Mouse (Mus musculus) MEL (cell line): ENCODE results near the gene Gm37240. TPM values are rescaled to one million over a fixed set of nuclear protein-coding genes. Genes with fewer than 3 reads are reported as not detected.

ENCODE experiments used
- DNase-seq: peaks from one replicate; pipeline ENCODE4 v3.0.0; 2011; ENCODE audit warnings: low read depth, low spot score
- H3K27ac ChIP-seq: 2 replicates; pipeline ENCODE4 v1.5.1; 2012; ENCODE audit warnings: low read depth, mild to moderate bottlenecking, control low read depth, low read length, moderate library complexity; ENCODE audit not compliant: control insufficient read depth
- H3K27me3 ChIP-seq, 2 experiments: fragments of 150-350 bp in 1 of 2; sonication (generic) in 1 of 2; 2 replicates each; pipeline ENCODE4 v1.6.1; 2012; ENCODE audit warnings: low read length in 2 of 2, mild to moderate bottlenecking in 2 of 2, improper control_type of control experiment in 1 of 2, moderate library complexity in 1 of 2; ENCODE audit not compliant: insufficient read depth in 2 of 2, control insufficient read depth in 1 of 2
- H3K36me3 ChIP-seq, 2 experiments: 2 replicates each; pipeline ENCODE4 v1.6.1; 2012 to 2014; ENCODE audit warnings: low read length in 2 of 2, improper control_type of control experiment in 1 of 2, inconsistent platforms in 1 of 2, mild to moderate bottlenecking in 1 of 2; ENCODE audit not compliant: insufficient read depth in 2 of 2, control insufficient read depth in 1 of 2
- H3K4me1 ChIP-seq, 2 experiments: fragments of 150-350 bp in 1 of 2; sonication (generic) in 1 of 2; 2 replicates each; pipeline ENCODE4 v1.6.1; 2012; ENCODE audit warnings: low read length in 2 of 2, improper control_type of control experiment in 1 of 2, mild to moderate bottlenecking in 1 of 2; ENCODE audit not compliant: insufficient read depth in 2 of 2, control insufficient read depth in 1 of 2
- H3K4me3 ChIP-seq, 2 experiments: fragments of 150-350 bp in 1 of 2; sonication (generic) in 1 of 2; 2 replicates each; pipeline ENCODE4 v1.5.1; 2012; ENCODE audit warnings: low read depth in 2 of 2, low read length in 2 of 2, mild to moderate bottlenecking in 2 of 2, moderate library complexity in 2 of 2, control low read depth in 1 of 2, improper control_type of control experiment in 1 of 2; ENCODE audit not compliant: control insufficient read depth in 1 of 2, insufficient read depth in 1 of 2
- H3K79me2 ChIP-seq: 2 replicates; pipeline ENCODE4 v1.6.1; 2012; ENCODE audit warnings: mild to moderate bottlenecking, low read length, moderate library complexity; ENCODE audit not compliant: control insufficient read depth, poor library complexity, insufficient read depth
- H3K9ac ChIP-seq: 2 replicates; pipeline ENCODE4 v1.6.1; 2012; ENCODE audit warnings: low read depth, mild to moderate bottlenecking, control low read depth, low read length, moderate library complexity; ENCODE audit not compliant: control insufficient read depth, poor library complexity, severe bottlenecking
- H3K9me3 ChIP-seq: fragments of 150-350 bp; sonication (generic); replicated peaks from 2 replicates; pipeline ENCODE4 v1.6.1; 2012; ENCODE audit warnings: mild to moderate bottlenecking, low read length, improper control_type of control experiment, moderate library complexity; ENCODE audit not compliant: insufficient read depth
- BHLHE40 ChIP-seq: IDR thresholded peaks from 2 replicates; pipeline ENCODE4 v1.6.1; 2012; ENCODE audit warnings: low read depth, mild to moderate bottlenecking, inconsistent platforms, low read length, improper control_type of control experiment, borderline replicate concordance
- CHD2 ChIP-seq: IDR thresholded peaks from 2 replicates; pipeline ENCODE4 v1.6.1; 2011; ENCODE audit warnings: low read length, improper control_type of control experiment
- CTCF ChIP-seq, 3 experiments: IDR thresholded peaks in 2 of 3; conservative IDR thresholded peaks in 1 of 3; 2 replicates each; pipeline ENCODE4 v1.5.1; 2011 to 2012; ENCODE audit warnings: low read length in 3 of 3, low read depth in 2 of 3, mild to moderate bottlenecking in 2 of 3, improper control_type of control experiment in 1 of 3, inconsistent platforms in 1 of 3, mixed read lengths in 1 of 3, moderate library complexity in 1 of 3; ENCODE audit not compliant: control insufficient read depth in 1 of 3, insufficient read depth in 1 of 3, poor library complexity in 1 of 3, severe bottlenecking in 1 of 3
- E2F4 ChIP-seq: IDR thresholded peaks from 2 replicates; pipeline ENCODE4 v1.6.1; 2011; ENCODE audit warnings: low read depth, low read length, improper control_type of control experiment, borderline replicate concordance
- ELF1 ChIP-seq: IDR thresholded peaks from 2 replicates; pipeline ENCODE4 v1.6.1; 2014; ENCODE audit warnings: low read depth, mild to moderate bottlenecking, inconsistent platforms, low read length, improper control_type of control experiment, moderate library complexity
- EP300 ChIP-seq, 2 experiments: IDR thresholded peaks; 2 replicates each; pipeline ENCODE4 v1.6.1; 2011; ENCODE audit warnings: improper control_type of control experiment in 2 of 2, low read length in 2 of 2, low read depth in 1 of 2, mild to moderate bottlenecking in 1 of 2
- ETS1 ChIP-seq: IDR thresholded peaks from 2 replicates; pipeline ENCODE4 v1.6.1; 2012; ENCODE audit warnings: low read depth, mild to moderate bottlenecking, inconsistent platforms, low read length, improper control_type of control experiment, moderate library complexity
- GABPA ChIP-seq: IDR thresholded peaks from 2 replicates; pipeline ENCODE4 v1.6.1; 2012; ENCODE audit warnings: low read depth, mild to moderate bottlenecking, inconsistent platforms, low read length, improper control_type of control experiment, moderate library complexity
- GATA1 ChIP-seq: IDR thresholded peaks from 2 replicates; pipeline ENCODE4 v1.6.1; 2011; ENCODE audit warnings: low read depth, low read length, improper control_type of control experiment
- HCFC1 ChIP-seq: IDR thresholded peaks from 2 replicates; pipeline ENCODE4 v1.6.1; 2012; ENCODE audit warnings: low read depth, mild to moderate bottlenecking, inconsistent platforms, low read length, improper control_type of control experiment, moderate library complexity
- JUND ChIP-seq: IDR thresholded peaks from 2 replicates; pipeline ENCODE4 v1.6.1; 2011; ENCODE audit warnings: low read depth, mild to moderate bottlenecking, improper control_type of control experiment, low read length
- MAZ ChIP-seq: IDR thresholded peaks from 2 replicates; pipeline ENCODE4 v1.6.1; 2012; ENCODE audit warnings: low read depth, mild to moderate bottlenecking, inconsistent platforms, low read length, improper control_type of control experiment
- MEF2A ChIP-seq: IDR thresholded peaks from 2 replicates; pipeline ENCODE4 v1.6.1; 2014; ENCODE audit warnings: low read depth, mild to moderate bottlenecking, inconsistent platforms, low read length, improper control_type of control experiment; ENCODE audit not compliant: poor library complexity, insufficient replicate concordance, severe bottlenecking; ENCODE audit errors: extremely low read depth
- MXI1 ChIP-seq: IDR thresholded peaks from 2 replicates; pipeline ENCODE4 v1.6.1; 2011; ENCODE audit warnings: mild to moderate bottlenecking, low read depth, low read length, improper control_type of control experiment
- MYC ChIP-seq: IDR thresholded peaks from 2 replicates; pipeline ENCODE4 v1.6.1; 2011; ENCODE audit warnings: low read depth, mild to moderate bottlenecking, low read length, improper control_type of control experiment, moderate library complexity
- NELFE ChIP-seq: IDR thresholded peaks from 2 replicates; pipeline ENCODE4 v1.6.1; 2011; ENCODE audit warnings: low read depth, low read length, improper control_type of control experiment
- NRF1 ChIP-seq: IDR thresholded peaks from 2 replicates; pipeline ENCODE4 v1.6.1; 2014; ENCODE audit warnings: low read depth, mild to moderate bottlenecking, inconsistent platforms, low read length, improper control_type of control experiment, moderate library complexity; ENCODE audit not compliant: poor library complexity, insufficient read depth, severe bottlenecking
- POLR2A ChIP-seq, 2 experiments: IDR thresholded peaks; 2 replicates each; pipeline ENCODE4 v1.6.1; 2011 to 2012; ENCODE audit warnings: low read length in 2 of 2, mild to moderate bottlenecking in 2 of 2, control low read depth in 1 of 2, improper control_type of control experiment in 1 of 2, low read depth in 1 of 2, moderate library complexity in 1 of 2; ENCODE audit not compliant: control insufficient read depth in 1 of 2, insufficient read depth in 1 of 2, poor library complexity in 1 of 2
- POLR2AphosphoS2 ChIP-seq: IDR thresholded peaks from 2 replicates; pipeline ENCODE4 v1.6.1; 2011; ENCODE audit warnings: low read length, improper control_type of control experiment
- POLR2AphosphoS5 ChIP-seq: IDR thresholded peaks from 2 replicates; pipeline ENCODE4 v1.6.1; 2012; ENCODE audit warnings: low read depth, borderline replicate concordance, mild to moderate bottlenecking, inconsistent platforms, low read length, moderate library complexity, mixed read lengths
- RCOR1 ChIP-seq: IDR thresholded peaks from 2 replicates; pipeline ENCODE4 v1.6.1; 2012; ENCODE audit warnings: low read depth, mild to moderate bottlenecking, inconsistent platforms, low read length, improper control_type of control experiment
- SIN3A ChIP-seq: IDR thresholded peaks from 2 replicates; pipeline ENCODE4 v1.6.1; 2012; ENCODE audit warnings: low read length, improper control_type of control experiment, inconsistent platforms
- SMC3 ChIP-seq: IDR thresholded peaks from 2 replicates; pipeline ENCODE4 v1.6.1; 2011; ENCODE audit warnings: low read depth, low read length, improper control_type of control experiment
- TBP ChIP-seq: IDR thresholded peaks from 2 replicates; pipeline ENCODE4 v1.8.0; 2011; ENCODE audit warnings: low read depth, low read length, improper control_type of control experiment
- TCF12 ChIP-seq: IDR thresholded peaks from 2 replicates; pipeline ENCODE4 v1.6.1; 2014; ENCODE audit warnings: low read depth, mild to moderate bottlenecking, inconsistent platforms, low read length, improper control_type of control experiment, moderate library complexity
- ZMIZ1 ChIP-seq: IDR thresholded peaks from 2 replicates; pipeline ENCODE4 v1.6.1; 2012; ENCODE audit warnings: low read depth, mild to moderate bottlenecking, inconsistent platforms, low read length, improper control_type of control experiment, moderate library complexity
- ZNF384 ChIP-seq: IDR thresholded peaks from 2 replicates; pipeline ENCODE4 v1.6.1; 2012; ENCODE audit warnings: low read depth, mild to moderate bottlenecking, inconsistent platforms, low read length, improper control_type of control experiment
- polyA plus RNA-seq, 2 experiments: library from polyadenylated mRNA; stranded (reverse) in 1 of 2; unstranded in 1 of 2; fragments of >175 nt in 1 of 2; fragments of >200 nt in 1 of 2; gene quantifications; 2 replicates each; pipeline versions ENCODE4 v1.2.1 to v1.2.4; 2012; ENCODE audit warnings: low replicate concordance in 2 of 2, low read depth in 1 of 2; ENCODE audit not compliant: insufficient read length in 2 of 2, insufficient read depth in 1 of 2, missing spikeins in 1 of 2
- total RNA-seq: library from RNA; depleted of rRNA; stranded (reverse); fragments of 300-350 nt; gene quantifications from 2 replicates; pipeline ENCODE4 v1.2.3, GENCODE M21; 2012

Gene Gm37240
- total and polyA plus RNA-seq, 3 experiments: 0.04 TPM; not detected in 2

DNA sequence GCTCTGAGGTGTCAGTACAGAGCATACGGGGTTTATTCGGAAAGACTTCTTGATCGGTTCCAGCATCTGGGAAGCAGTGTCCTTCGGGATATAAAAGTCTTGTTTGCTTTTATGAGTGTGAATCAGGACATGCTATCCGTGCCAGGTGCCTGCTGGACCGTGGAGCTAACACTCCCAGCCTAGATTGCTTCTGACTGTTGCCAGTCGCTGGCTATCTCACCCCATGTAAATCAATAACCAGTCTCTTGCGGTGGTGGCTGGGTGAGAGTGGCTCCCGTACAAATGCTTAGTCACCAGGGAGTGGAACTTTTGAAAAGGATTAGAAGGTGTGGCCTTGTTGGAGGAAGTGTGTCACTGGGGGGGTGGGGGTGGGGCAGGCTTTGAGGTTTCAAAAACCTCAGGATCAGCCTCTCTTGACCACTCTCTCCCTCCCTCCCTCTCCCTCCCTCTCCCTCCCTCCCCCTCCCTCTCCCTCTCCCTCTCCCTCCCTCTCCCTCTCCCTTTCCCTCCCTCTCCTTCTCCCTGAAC is 1277.1 kb downstream of the Gm37240 start:
- Histone ChIP-seq H3K9me3 (no peaks in the 10 kb centered on the region), H3K36me3 (peaks cover 0 to under 1% of the 10 kb centered on the region in 2 experiments; a peak in 1 of 4 replicates), H3K27ac (no peak overlapping the region), H3K27me3 (no peaks in the 10 kb centered on the region), H3K9ac (no peak overlapping the region), H3K4me1 (peaks cover 0 to under 1% of the 10 kb centered on the region in 2 experiments; a peak in 1 of 4 replicates), H3K79me2 (no peaks in the 10 kb centered on the region), H3K4me3 (no peak overlapping the region)
- peak; percentile 24 for DNase-seq
- TF ChIP-seq ZNF384 (no peak), POLR2AphosphoS5 (no peak), GATA1 (no peak)

DNA sequence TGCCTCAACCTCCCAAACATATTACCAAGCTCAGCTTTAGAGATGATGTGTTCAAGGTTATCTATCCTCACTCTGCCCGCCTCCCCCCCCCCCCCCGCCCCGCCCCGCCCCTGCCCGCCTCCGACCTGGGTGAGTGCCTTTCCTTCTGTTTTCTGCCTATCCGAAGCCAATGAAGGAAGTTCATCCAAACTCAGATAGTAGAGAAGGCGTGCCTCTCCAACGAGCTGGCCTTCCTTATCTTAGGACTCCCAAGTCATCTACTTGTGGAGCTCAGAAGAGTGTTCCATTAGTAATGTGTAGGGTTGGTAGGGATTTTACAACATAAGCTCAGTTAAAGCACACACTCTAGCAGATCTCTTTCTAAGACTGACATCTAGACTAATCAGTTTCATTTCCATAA is 1284.1 kb downstream of the Gm37240 start:
- peak; percentile 76 for DNase-seq
- H3K27me3 ChIP-seq: no peaks in the 10 kb centered on the region
- H3K4me3 ChIP-seq: peak overlapping the region in 1 of 2 experiments; percentile 27; a peak in 2 of 4 replicates
- H3K36me3 ChIP-seq: peaks cover 0 to 28% of the 10 kb centered on the region in 2 experiments; a peak in 2 of 4 replicates
- TF ChIP-seq SMC3: no peak
- TF ChIP-seq MYC: no peak; the same call in 1 of the 2 replicates
- no peak for TF ChIP-seq POLR2AphosphoS2
- TF ChIP-seq GATA1: peak; percentile 71
- no peak for TF ChIP-seq JUND
- 0 out of 2 replicates have a peak, but pooled peaks have one; percentile 44 for TF ChIP-seq MAZ
- TF ChIP-seq ZMIZ1: no peak
- TF ChIP-seq TBP: 0 out of 2 replicates have a peak, but pooled peaks have one; percentile 53
- no peak for TF ChIP-seq SIN3A
- no peak for TF ChIP-seq HCFC1
- TF ChIP-seq TCF12: no peak
- TF ChIP-seq POLR2A (IDR thresholded peaks at IDR 0.05; ENCODE audit: control insufficient read depth in 1 of 2, insufficient read depth in 1 of 2, low read depth in 1 of 2, low read length in 2 of 2, poor library complexity in 1 of 2): peak in 1 of 2 experiments; percentile 41; a peak in 1 of 4 replicates
- TF ChIP-seq GABPA: no peak
- no peak for TF ChIP-seq NRF1
- no peak for TF ChIP-seq MEF2A
- TF ChIP-seq CTCF (IDR thresholded peaks at IDR 0.05 in 2 of 3, conservative IDR thresholded peaks at IDR 0.05 in 1 of 3; ENCODE audit: control insufficient read depth in 1 of 3, insufficient read depth in 1 of 3, low read depth in 2 of 3, low read length in 3 of 3, poor library complexity in 1 of 3, severe bottlenecking in 1 of 3): no peak
- TF ChIP-seq RCOR1: peak; percentile 70
- no peak for TF ChIP-seq BHLHE40
- TF ChIP-seq NELFE: peak; percentile 23; the same call in 1 of the 2 replicates
- TF ChIP-seq MXI1: 0 out of 2 replicates have a peak, but pooled peaks have one; percentile 31
- TF ChIP-seq ETS1: peak; percentile 54
- TF ChIP-seq ELF1: 0 out of 2 replicates have a peak, but pooled peaks have one; percentile 23
- TF ChIP-seq ZNF384: no peak
- TF ChIP-seq CHD2: no peak
- TF ChIP-seq EP300 (IDR thresholded peaks at IDR 0.05; ENCODE audit: low read depth in 1 of 2, low read length in 2 of 2): peak; percentile 52 to 73
- no peak for TF ChIP-seq E2F4
- H3K9me3 ChIP-seq: no peaks in the 10 kb centered on the region
- H3K4me1 ChIP-seq: peaks cover 6 to 25% of the 10 kb centered on the region in 2 experiments
- H3K9ac ChIP-seq: no peak overlapping the region
- H3K79me2 ChIP-seq: no peaks in the 10 kb centered on the region
- peak overlapping the region; percentile 15 for H3K27ac ChIP-seq
